Mouse (Mus musculus) CD8-positive naive resting alpha-beta T cell, adult 57 days (primary cell): ENCODE results near the gene Mov10. TPM values are rescaled to one million over a fixed set of nuclear protein-coding genes. Genes with fewer than 3 reads are reported as not detected.

Experiments
- total RNA-seq: library from RNA; stranded (reverse); gene quantifications from one replicate; pipeline ENCODE4 v1.2.4, GENCODE M21; 2023

Mov10 gene
- total RNA-seq = 36.7 TPM

GRCm38 (mm10) chr3:104817991-104818748 is at the start of gene Mov10:
Mov10 (minus strand) TSS chr3:104818563.

GRCm38 (mm10) chr3:104863786-104864650 is 45.7 kb upstream of the Mov10 start, which contains the start of the genes St7l and Capza1:
St7l (plus strand) TSS chr3:104864005.
Capza1 (minus strand) TSS chr3:104864505.

GRCm38 (mm10) chr3:104788075-104788474 is 30.3 kb downstream of the Mov10 start, which contains the start of gene Rhoc:
Rhoc (plus strand) TSS chr3:104788375.

GRCm38 (mm10) chr3:104781471-104781903 is 36.9 kb downstream of the Mov10 start, which contains the start of gene Fam19a3:
Fam19a3 (minus strand) TSS chr3:104781840.

GRCm38 (mm10) chr3:104780561-104781420 is 37.6 kb downstream of the Mov10 start, which contains the start of gene Ppm1j:
Ppm1j (plus strand) TSS chr3:104781056.

Other genes with a start within 250 kb of the Mov10 start
- gene Slc16a1, start 179.9 kb downstream of the Mov10 start, total RNA-seq = 54.3 TPM
- 3.0 TPM for gene Ppm1j, start 37.5 kb downstream of the Mov10 start, total RNA-seq
- not detected for gene Fam19a3, start 36.7 kb downstream of the Mov10 start, total RNA-seq
- 0.73 TPM for gene Rhoc, start 30.2 kb downstream of the Mov10 start, total RNA-seq
- gene St7l, start 45.4 kb upstream of the Mov10 start, total RNA-seq = 25.7 TPM
- gene Capza1, start 45.9 kb upstream of the Mov10 start, total RNA-seq = 176 TPM
- not detected for gene Wnt2b, start 143.4 kb upstream of the Mov10 start, total RNA-seq
- gene Cttnbp2nl, start 234.6 kb upstream of the Mov10 start, total RNA-seq = 0.43 TPM
- not detected for gene 4930564D02Rik, start 248.3 kb upstream of the Mov10 start, total RNA-seq